In the genomic region with DNA sequence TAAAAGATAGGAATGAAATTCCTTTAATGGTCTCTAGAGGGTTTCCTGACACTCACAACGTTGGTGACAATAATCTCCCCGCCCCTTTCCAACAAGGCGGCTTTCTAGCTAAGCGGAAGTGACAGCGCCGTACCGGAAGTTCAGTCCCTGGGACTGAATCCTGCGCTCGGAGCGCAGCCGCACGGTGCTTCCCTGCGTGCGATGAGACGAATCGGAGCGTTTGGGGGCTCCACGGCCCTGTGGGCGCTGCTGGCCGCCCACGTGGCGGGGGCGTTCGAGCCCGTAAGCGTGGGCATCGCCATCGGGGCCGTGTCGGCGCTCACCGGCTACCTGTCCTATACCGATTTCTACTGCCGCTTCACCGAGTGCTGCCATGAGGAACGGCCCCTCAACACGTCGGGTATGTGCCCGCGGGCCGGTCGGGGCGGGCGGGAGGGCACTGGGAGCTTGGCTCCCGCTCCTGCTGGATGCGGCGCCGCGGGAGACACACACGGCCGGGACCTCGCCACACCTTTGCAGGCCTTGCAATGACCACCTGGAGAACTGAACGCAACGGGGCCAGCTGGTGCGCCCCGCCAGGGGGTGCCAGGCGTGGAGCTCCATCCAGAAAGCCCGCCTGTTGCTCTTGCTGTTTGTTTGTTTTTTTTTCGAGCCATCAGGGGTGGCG, we compare ENCODE assay signal across 8 mouse cellular contexts. TPM values are rescaled to one million over a fixed set of nuclear protein-coding genes. Genes with fewer than 3 reads are reported as not detected.
DNase-seq lines count a peak whose midpoint lies in the region; ATAC-seq and TF ChIP-seq lines count a peak whose summit lies in the region.

A gene (plus strand): TSS at position 136 of the 667 bp plus-strand sequence.

- peak within 1 kb of the TSS; percentile 94 for H3K4me3 ChIP-seq in ES-Bruce4 (ENCODE audit: low read depth, low read length)
- peak within 1 kb of the TSS; percentile 93 for H3K4me3 ChIP-seq in forebrain, embryonic 12.5 days (replicated peaks)
- H3K4me3 ChIP-seq in heart, postnatal 0 days (ENCODE audit: low read depth, low read length) = peak within 1 kb of the TSS; percentile 83
- H3K4me3 ChIP-seq in neural tube, embryonic 15.5 days (replicated peaks) = peak within 1 kb of the TSS; percentile 74

- peak within 1 kb of the TSS; percentile 90 for H3K4me2 ChIP-seq in forebrain, embryonic 12.5 days
- H3K4me2 ChIP-seq in heart, postnatal 0 days (ENCODE audit: low read depth, low read length) = peak within 1 kb of the TSS; percentile 95
- H3K4me2 ChIP-seq in neural tube, embryonic 15.5 days = peak within 1 kb of the TSS; percentile 77

- H3K36me3 ChIP-seq in ES-Bruce4 (ENCODE audit: control insufficient read depth, insufficient read depth, low read length, poor library complexity, severe bottlenecking) = peaks cover 18% of the 10 kb centered on the region
- peaks cover 35% of the 10 kb centered on the region for H3K36me3 ChIP-seq in forebrain, embryonic 12.5 days (replicated peaks)
- peaks cover 23% of the 10 kb centered on the region for H3K36me3 ChIP-seq in heart, postnatal 0 days (replicated peaks; ENCODE audit: control insufficient read depth, insufficient read depth, low read length)
- H3K36me3 ChIP-seq in neural tube, embryonic 15.5 days = peaks cover 30% of the 10 kb centered on the region

- H3K9ac ChIP-seq in ES-Bruce4 (ENCODE audit: low read depth, poor library complexity, severe bottlenecking) = peak within 1 kb of the TSS; percentile 98
- peak within 1 kb of the TSS; percentile 93 for H3K9ac ChIP-seq in forebrain, embryonic 12.5 days
- H3K9ac ChIP-seq in heart, postnatal 0 days (replicated peaks; ENCODE audit: low read depth, low read length) = peak within 1 kb of the TSS; percentile 82
- H3K9ac ChIP-seq in neural tube, embryonic 15.5 days (replicated peaks) = peak within 1 kb of the TSS; percentile 85

- ATAC-seq in forebrain, embryonic 12.5 days (ENCODE audit: low FRiP score) = peak; percentile 93
- ATAC-seq in heart, postnatal 0 days (ENCODE audit: insufficient read depth, low read depth) = peak; percentile 91
- peak; percentile 94 for ATAC-seq in neural tube, embryonic 15.5 days (ENCODE audit: low FRiP score)

- H3K9me3 ChIP-seq in ES-Bruce4 (replicated peaks; ENCODE audit: control insufficient read depth, insufficient read depth, low read length, poor library complexity, severe bottlenecking) = peaks cover 8% of the 10 kb centered on the region; the same call in 1 of the 2 replicates
- H3K9me3 ChIP-seq in forebrain, embryonic 12.5 days = no peaks in the 10 kb centered on the region
- H3K9me3 ChIP-seq in heart, postnatal 0 days (replicated peaks; ENCODE audit: control insufficient read depth, low read length) = no peaks in the 10 kb centered on the region
- H3K9me3 ChIP-seq in neural tube, embryonic 15.5 days (replicated peaks) = no peaks in the 10 kb centered on the region

- TF ChIP-seq EP300 in ES-Bruce4 (IDR thresholded peaks at IDR 0.05; ENCODE audit: insufficient read depth, low read depth, low read length) = no peak
- TF ChIP-seq EP300 in heart, postnatal 0 days (IDR thresholded peaks at IDR 0.05; ENCODE audit: low read depth) = no peak

- H3K27me3 ChIP-seq in ES-Bruce4 (ENCODE audit: control insufficient read depth, insufficient read depth, low read length, poor library complexity, severe bottlenecking) = no peaks in the 10 kb centered on the region
- H3K27me3 ChIP-seq in forebrain, embryonic 12.5 days = no peaks in the 10 kb centered on the region; the same call in 1 of the 2 replicates
- H3K27me3 ChIP-seq in heart, postnatal 0 days (ENCODE audit: control insufficient read depth, insufficient read depth, low read length) = no peaks in the 10 kb centered on the region; the same call in 1 of the 2 replicates
- H3K27me3 ChIP-seq in neural tube, embryonic 15.5 days (replicated peaks) = 0 out of 2 replicates have a peak, but pooled peaks cover 3% of the 10 kb centered on the region

- TF ChIP-seq CTCF in ES-Bruce4 (IDR thresholded peaks at IDR 0.05; ENCODE audit: low read depth, low read length) = no peak
- peak; percentile 24 for TF ChIP-seq CTCF in heart, postnatal 0 days (IDR thresholded peaks at IDR 0.05; ENCODE audit: low read depth)

- under 1% methylated on average over 60 of the region's 60 CpGs for WGBS in forebrain, embryonic 12.5 days
- 0% methylated on average over 60 of the region's 60 CpGs for WGBS in heart, postnatal 0 days
- WGBS in neural tube, embryonic 15.5 days = under 1% methylated on average over 60 of the region's 60 CpGs

- peak; percentile 93 for TF ChIP-seq POLR2A in ES-Bruce4 (IDR thresholded peaks at IDR 0.05; ENCODE audit: insufficient read depth, low read length)

- no peaks in the 10 kb centered on the region for H3K4me1 ChIP-seq in ES-Bruce4 (ENCODE audit: control insufficient read depth, insufficient read depth, low read length)
- H3K4me1 ChIP-seq in forebrain, embryonic 12.5 days = peaks cover 29% of the 10 kb centered on the region
- peaks cover 14% of the 10 kb centered on the region for H3K4me1 ChIP-seq in heart, postnatal 0 days (ENCODE audit: control insufficient read depth, insufficient read depth)
- H3K4me1 ChIP-seq in neural tube, embryonic 15.5 days = peaks cover 41% of the 10 kb centered on the region

- peak within 1 kb of the TSS; percentile 24 for H3K27ac ChIP-seq in ES-Bruce4 (ENCODE audit: insufficient read depth, low read length)
- H3K27ac ChIP-seq in forebrain, embryonic 12.5 days = peak within 1 kb of the TSS; percentile 91
- H3K27ac ChIP-seq in heart, postnatal 0 days (ENCODE audit: low read depth) = peak within 1 kb of the TSS; percentile 78
- H3K27ac ChIP-seq in neural tube, embryonic 15.5 days (replicated peaks) = peak within 1 kb of the TSS; percentile 83

- DNase-seq in c-Kit-positive CD71-positive TER-119-negative erythroid progenitor cells, embryonic 14.5 days (ENCODE audit: low read depth) = peak; percentile 93
- peak; percentile 92 for DNase-seq in heart, postnatal 0 days (ENCODE audit: low spot score)
- peak; percentile 87 to 92 for DNase-seq in kidney, postnatal 4 days
- DNase-seq in lung, adult 18-20 months = peak; percentile 88 to 91
- DNase-seq in testis, postnatal 14 days (ENCODE audit: low spot score) = peak; percentile 80

RNA-seq across cellular contexts. Expression of the gene that starts here (rescaled TPM):
- polyA plus RNA-seq in ES-Bruce4 (2011; ENCODE audit: insufficient read depth, insufficient read length, low read depth, missing spikeins) = 21.7 and 22.3 TPM in 2 replicates
- 24.1 and 27.3 TPM in 2 replicates for polyA plus RNA-seq in forebrain, embryonic 12.5 days (2016; fragmentation: Nextera tagmentation; extraction: Ambion mirVana)
- 39.8 and 45.4 TPM in 2 replicates for total RNA-seq in heart, postnatal 0 days (2014; rRNA removed; ENCODE audit: low replicate concordance)
- 19.0 and 20.4 TPM in 2 replicates for polyA plus RNA-seq in heart, postnatal 0 days (2015; fragmentation: Nextera tagmentation; extraction: Ambion mirVana)
- 17.3 and 20.2 TPM in 2 replicates for polyA plus RNA-seq in neural tube, embryonic 15.5 days (2015; fragmentation: Nextera tagmentation; extraction: Ambion mirVana)

Comparison
In these comparisons a context has a peak if more than half of its experiments do, and no peak if none do; other contexts are left out.
1. Peak in every context shown above with its lines: DNase-seq, ATAC-seq, H3K4me3 ChIP-seq and H3K27ac ChIP-seq.
2. H3K27ac ChIP-seq: peak in every context shown above with its lines; median percentile 91 in forebrain, embryonic 12.5 days; 83 in neural tube, embryonic 15.5 days; 78 in heart, postnatal 0 days; 24 in ES-Bruce4.